Mouse (Mus musculus): ENCODE measurements around the gene Btbd35f5.
"Not testable (repeated sequence)": the region's sequence is repeated elsewhere in the genome, so short reads cannot be mapped to it uniquely, and the experiment has no call there.

Gene Btbd35f5

DNA sequence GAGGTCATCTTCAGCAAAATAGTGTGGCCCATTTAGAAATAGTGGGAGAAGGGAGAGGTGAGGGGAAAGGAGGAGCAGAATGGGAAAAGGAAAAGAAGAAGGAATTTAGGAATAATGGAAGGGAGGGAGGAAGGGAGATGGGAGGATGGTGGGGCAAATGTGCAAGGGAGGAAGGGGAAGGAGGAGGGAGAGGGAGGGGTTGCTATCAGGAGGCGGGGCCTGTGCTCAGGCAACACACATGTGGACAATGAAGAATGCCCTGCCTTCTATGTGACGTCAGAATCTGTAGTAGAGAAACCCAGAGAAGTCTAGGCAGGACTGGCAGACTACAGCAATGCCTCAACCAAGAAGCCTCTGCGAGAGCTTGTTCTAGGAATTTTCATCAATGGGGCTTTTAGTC lies at the start of gene Btbd35f5:
Btbd35f5 (plus strand) TSS at position 301 of the 400 bp plus-strand sequence.
- in situ Hi-C loops (cut with MboI, MseI), result not testable (repeated sequence)

GRCm38 (mm10) chrX:32941468-32941867 lies 32.2 kb upstream of the Btbd35f5 start, which contains the start of gene Gm21789:
Gene Gm21789 (plus strand): TSS chrX:32941768.
- in situ Hi-C loops (cut with MboI, MseI), result loop anchor here (10.0 to 25.0 kb wide), 4 partner anchors 163 to 1246 kb away; partner anchors contain the start of gene Gm21870 (in 2 of the 2)
